Mouse (Mus musculus): ENCODE results near the gene Amer2. TPM values are rescaled to one million over a fixed set of nuclear protein-coding genes. Genes with fewer than 3 reads are reported as not detected.

The Amer2 gene
- total and polyA plus RNA-seq, 3 experiments = not detected

GRCm38 (mm10) chr14:60345326-60345876, 27.7 kb upstream of the Amer2 start:
- Histone ChIP-seq H3K27ac (ENCODE audit: insufficient read depth, low read depth) (no peak overlapping the region), H3K27me3 (replicated peaks) (no peaks in the 10 kb centered on the region), H3K9ac (ENCODE audit: insufficient read depth, low read depth) (no peak overlapping the region), H3K9me3 (replicated peaks; ENCODE audit: low read length) (no peaks in the 10 kb centered on the region), H3K4me3 (replicated peaks in 1 of 3; ENCODE audit: low read depth in 2 of 3, low read length in 2 of 3, poor library complexity in 1 of 3) (no peak overlapping the region), H3K79me2 (replicated peaks; ENCODE audit: control insufficient read depth, extremely low read depth, insufficient read depth, poor library complexity, severe bottlenecking) (no peaks in the 10 kb centered on the region), H3K36me3 (replicated peaks in 1 of 2; ENCODE audit: control insufficient read depth in 1 of 2, insufficient read depth in 1 of 2, low read length in 1 of 2) (no peaks in the 10 kb centered on the region), H3K4me1 (ENCODE audit: control insufficient read depth in 1 of 2, insufficient read depth in 2 of 2) (no peaks in the 10 kb centered on the region), H3K4me2 (ENCODE audit: insufficient read depth, low read depth, poor library complexity, severe bottlenecking) (no peak overlapping the region)
- DNase-seq (ENCODE audit: extremely low read depth) = no peak
- no peak for TF ChIP-seq ELF1 (IDR thresholded peaks at IDR 0.05; ENCODE audit: low read depth, low read length)
- no peak for TF ChIP-seq ZMIZ1 (IDR thresholded peaks at IDR 0.05; ENCODE audit: low read depth, low read length)
- no peak for TF ChIP-seq USF2 (conservative IDR thresholded peaks at IDR 0.05; ENCODE audit: low read depth, low read length)
- TF ChIP-seq RAD21 (IDR thresholded peaks at IDR 0.05; ENCODE audit: low read depth, low read length) = no peak
- TF ChIP-seq ZNF384 (IDR thresholded peaks at IDR 0.05; ENCODE audit: low read depth, low read length) = no peak
- TF ChIP-seq MEF2A (IDR thresholded peaks at IDR 0.05; ENCODE audit: borderline replicate concordance, low read depth, low read length) = no peak
- no peak for TF ChIP-seq ZC3H11A (IDR thresholded peaks at IDR 0.05; ENCODE audit: low read depth, low read length)
- TF ChIP-seq HCFC1 (IDR thresholded peaks at IDR 0.05; ENCODE audit: low read depth, low read length) = no peak
- no peak for TF ChIP-seq PAX5 (IDR thresholded peaks at IDR 0.05; ENCODE audit: low read length)
- TF ChIP-seq SMC3 (IDR thresholded peaks at IDR 0.05; ENCODE audit: low read depth, low read length) = no peak
- TF ChIP-seq POLR2AphosphoS2 (IDR thresholded peaks at IDR 0.05; ENCODE audit: low read depth, low read length) = no peak
- in situ Hi-C loops (cut with MboI; ENCODE audit: low pct_ligation_motif_present, low pct_unique_long_range_greater_than_20kb, low sequenced_read_pairs) = no loop called here
- dilution Hi-C loops (cut with MboI; ENCODE audit: extremely low pct_ligation_motif_present, extremely low pct_unique_long_range_greater_than_20kb, low sequenced_read_pairs) = no loop called here

- Histone ChIP-seq H3K9me3 (replicated peaks; ENCODE audit: low read length) (no peaks in the 10 kb centered on the region), H3K36me3 (replicated peaks in 1 of 2; ENCODE audit: control insufficient read depth in 1 of 2, insufficient read depth in 1 of 2, low read length in 1 of 2) (no peaks in the 10 kb centered on the region), H3K4me3 (replicated peaks in 1 of 3; ENCODE audit: low read depth in 2 of 3, low read length in 2 of 3, poor library complexity in 1 of 3) (no peak overlapping the region), H3K4me1 (ENCODE audit: control insufficient read depth in 1 of 2, insufficient read depth in 2 of 2) (no peaks in the 10 kb centered on the region), H3K9ac (ENCODE audit: insufficient read depth, low read depth) (no peak overlapping the region), H3K79me2 (replicated peaks; ENCODE audit: control insufficient read depth, extremely low read depth, insufficient read depth, poor library complexity, severe bottlenecking) (no peaks in the 10 kb centered on the region), H3K27ac (ENCODE audit: insufficient read depth, low read depth) (no peak overlapping the region), H3K4me2 (ENCODE audit: insufficient read depth, low read depth, poor library complexity, severe bottlenecking) (no peak overlapping the region), H3K27me3 (replicated peaks) (peaks cover 1% of the 10 kb centered on the region)
- no peak for TF ChIP-seq GABPA (IDR thresholded peaks at IDR 0.05; ENCODE audit: insufficient replicate concordance, low read depth, low read length)
- no peak for TF ChIP-seq TCF12 (IDR thresholded peaks at IDR 0.05; ENCODE audit: low read depth, low read length)
- TF ChIP-seq POLR2AphosphoS2 (IDR thresholded peaks at IDR 0.05; ENCODE audit: low read depth, low read length) = no peak
- no peak for TF ChIP-seq ZKSCAN1 (IDR thresholded peaks at IDR 0.05; ENCODE audit: borderline replicate concordance, low read depth, low read length)
- TF ChIP-seq ETS1 (conservative IDR thresholded peaks at IDR 0.05; ENCODE audit: low read depth, low read length) = no peak
- dilution Hi-C loops (cut with MboI; ENCODE audit: extremely low pct_ligation_motif_present, extremely low pct_unique_long_range_greater_than_20kb, low sequenced_read_pairs) = no loop called here
- in situ Hi-C loops (cut with MboI; ENCODE audit: low pct_ligation_motif_present, low pct_unique_long_range_greater_than_20kb, low sequenced_read_pairs) = no loop called here
- DNase-seq (ENCODE audit: extremely low read depth) = no peak
Measured at GRCm38 (mm10) chr14:60358347-60358746, 14.7 kb upstream of the Amer2 start.

Data from CH12.LX (cell line).